Mouse (Mus musculus) hindbrain, embryonic 13.5 days (tissue): ENCODE measurements around the gene Casp1. TPM values are rescaled to one million over a fixed set of nuclear protein-coding genes. Genes with fewer than 3 reads are reported as not detected.

Experiments
- ATAC-seq: fragments of 200-750 bp; cut with Nextera tagmentation; 2 replicates; pipeline ENCODE4 v1.8.0; 2017; ENCODE audit warnings: moderate TSS enrichment; ENCODE audit not compliant: low FRiP score
- H3K27ac ChIP-seq: fragments of 300-500 bp; sonication (generic); 2 replicates; pipeline ENCODE4 v1.5.1; 2015; ENCODE audit warnings: inconsistent platforms, mild to moderate bottlenecking, moderate library complexity
- H3K27me3 ChIP-seq: fragments of 300-500 bp; sonication (generic); 2 replicates; pipeline ENCODE4 v1.6.1; 2015; ENCODE audit warnings: mild to moderate bottlenecking, inconsistent platforms
- H3K36me3 ChIP-seq: fragments of 300-500 bp; sonication (generic); 2 replicates; pipeline ENCODE4 v1.6.1; 2015; ENCODE audit warnings: mild to moderate bottlenecking, inconsistent platforms
- H3K4me1 ChIP-seq: fragments of 300-500 bp; sonication (generic); replicated peaks from 2 replicates; pipeline ENCODE4 v1.6.1; 2015; ENCODE audit warnings: inconsistent platforms
- H3K4me2 ChIP-seq: fragments of 300-500 bp; sonication (generic); 2 replicates; pipeline ENCODE4 v1.6.1; 2015; ENCODE audit warnings: inconsistent platforms, mild to moderate bottlenecking, moderate library complexity
- H3K4me3 ChIP-seq: fragments of 300-500 bp; sonication (generic); 2 replicates; pipeline ENCODE4 v1.5.1; 2015; ENCODE audit warnings: mild to moderate bottlenecking, inconsistent platforms
- H3K9ac ChIP-seq: fragments of 300-500 bp; sonication (generic); 2 replicates; pipeline ENCODE4 v1.6.1; 2015; ENCODE audit warnings: mild to moderate bottlenecking, inconsistent platforms
- H3K9me3 ChIP-seq: fragments of 300-500 bp; sonication (generic); 2 replicates; pipeline ENCODE4 v1.6.1; 2016; ENCODE audit warnings: inconsistent platforms
- WGBS: fragments of 180-500 bp; shearing (Covaris S2); methylation state at CpG from one replicate; pipeline ENCODE4 v1.1.7; 2015; 5-methylcytosine and 5-hydroxymethylcytosine counted together
- polyA plus RNA-seq: library from polyadenylated mRNA; unstranded; fragments of >200 nt; fragmentation: Nextera tagmentation; extraction: Ambion mirVana; gene quantifications from 2 replicates; pipeline ENCODE4 v1.2.1, GENCODE M21; 2015

The Casp1 gene
- 0.65 and 1.2 TPM in 2 replicates for polyA plus RNA-seq

GRCm38 (mm10) chr9:5298329-5299131, at the start of gene Casp1:
Gene Casp1, plus strand, starts transcription at chr9:5298517.
- ATAC-seq, result no peak

GRCm38 (mm10) chr9:5263951-5264475, 34.3 kb upstream of the Casp1 start:
- WGBS, result 53% methylated on average over 2 of the region's 2 CpGs
- Histone ChIP-seq H3K9ac (no peak overlapping the region), H3K27ac (no peak overlapping the region), H3K4me2 (no peak overlapping the region), H3K9me3 (no peaks in the 10 kb centered on the region), H3K4me1 (no peaks in the 10 kb centered on the region), H3K36me3 (no peaks in the 10 kb centered on the region), H3K4me3 (no peak overlapping the region), H3K27me3 (no peaks in the 10 kb centered on the region)
- no peak for ATAC-seq

More at GRCm38 (mm10) chr9:5298329-5299131, at the start of gene Casp1:
- Histone ChIP-seq H3K4me1 (no peaks in the 10 kb centered on the region), H3K9me3 (no peaks in the 10 kb centered on the region), H3K4me2 (no peak within 1 kb of the TSS), H3K36me3 (no peaks in the 10 kb centered on the region), H3K9ac (no peak within 1 kb of the TSS), H3K4me3 (no peak within 1 kb of the TSS), H3K27ac (no peak within 1 kb of the TSS), H3K27me3 (no peaks in the 10 kb centered on the region)
- WGBS, result 70% methylated on average over 11 of the region's 11 CpGs

- H3K27ac ChIP-seq, result no peak overlapping the region
- no peak overlapping the region for H3K9ac ChIP-seq
- no peak for ATAC-seq
- no peak overlapping the region for H3K4me3 ChIP-seq
- H3K9me3 ChIP-seq, result no peaks in the 10 kb centered on the region
- 93% methylated on average over 2 of the region's 2 CpGs for WGBS
- no peak overlapping the region for H3K4me2 ChIP-seq
- H3K4me1 ChIP-seq, result no peaks in the 10 kb centered on the region
- H3K27me3 ChIP-seq, result no peaks in the 10 kb centered on the region
- no peaks in the 10 kb centered on the region for H3K36me3 ChIP-seq
Observed at GRCm38 (mm10) chr9:5270274-5270673, 28.0 kb upstream of the Casp1 start.

GRCm38 (mm10) chr9:5270884-5271283, 27.4 kb upstream of the Casp1 start:
- H3K4me2 ChIP-seq, result no peak overlapping the region
- no peak overlapping the region for H3K4me3 ChIP-seq
- no peaks in the 10 kb centered on the region for H3K4me1 ChIP-seq
- H3K27me3 ChIP-seq, result no peaks in the 10 kb centered on the region
- H3K9me3 ChIP-seq, result no peaks in the 10 kb centered on the region
- no peak overlapping the region for H3K9ac ChIP-seq
- WGBS, result 87% methylated on average over 1 of the region's 1 CpGs
- no peaks in the 10 kb centered on the region for H3K36me3 ChIP-seq
- no peak overlapping the region for H3K27ac ChIP-seq
- no peak for ATAC-seq

- no peaks in the 10 kb centered on the region for H3K9me3 ChIP-seq
- H3K27me3 ChIP-seq, result no peaks in the 10 kb centered on the region
- no peak overlapping the region for H3K4me2 ChIP-seq
- H3K4me1 ChIP-seq, result no peaks in the 10 kb centered on the region
- no peaks in the 10 kb centered on the region for H3K36me3 ChIP-seq
- no peak overlapping the region for H3K4me3 ChIP-seq
- no peak overlapping the region for H3K27ac ChIP-seq
- H3K9ac ChIP-seq, result no peak overlapping the region
- WGBS, result 84% methylated on average over 6 of the region's 6 CpGs
- no peak for ATAC-seq
Observed at GRCm38 (mm10) chr9:5271334-5271845, 26.9 kb upstream of the Casp1 start.

GRCm38 (mm10) chr9:5286071-5286470, 12.2 kb upstream of the Casp1 start:
- no peak for ATAC-seq
- Histone ChIP-seq H3K36me3 (no peaks in the 10 kb centered on the region), H3K4me3 (no peak overlapping the region), H3K27me3 (no peaks in the 10 kb centered on the region), H3K27ac (no peak overlapping the region), H3K9me3 (no peaks in the 10 kb centered on the region), H3K4me2 (no peak overlapping the region), H3K4me1 (no peaks in the 10 kb centered on the region), H3K9ac (no peak overlapping the region)
- WGBS, result 90% methylated on average over 2 of the region's 2 CpGs

- H3K27ac ChIP-seq, result no peak overlapping the region
- H3K4me3 ChIP-seq, result no peak overlapping the region
Observed at GRCm38 (mm10) chr9:5286597-5286996, 11.7 kb upstream of the Casp1 start.

GRCm38 (mm10) chr9:5296354-5297237, 1.7 kb upstream of the Casp1 start:
- H3K4me1 ChIP-seq, result no peaks in the 10 kb centered on the region
- H3K4me2 ChIP-seq, result no peak overlapping the region
- H3K27ac ChIP-seq, result no peak overlapping the region
- H3K4me3 ChIP-seq, result no peak overlapping the region
- no peak for ATAC-seq
- no peak overlapping the region for H3K9ac ChIP-seq
- no peaks in the 10 kb centered on the region for H3K36me3 ChIP-seq
- 88% methylated on average over 2 of the region's 2 CpGs for WGBS
- H3K9me3 ChIP-seq, result no peaks in the 10 kb centered on the region
- no peaks in the 10 kb centered on the region for H3K27me3 ChIP-seq

More at GRCm38 (mm10) chr9:5286597-5286996, 11.7 kb upstream of the Casp1 start:
- no peaks in the 10 kb centered on the region for H3K9me3 ChIP-seq
- H3K27me3 ChIP-seq, result no peaks in the 10 kb centered on the region
- ATAC-seq, result no peak
- no peak overlapping the region for H3K4me2 ChIP-seq
- H3K4me1 ChIP-seq, result no peaks in the 10 kb centered on the region
- H3K9ac ChIP-seq, result no peak overlapping the region
- no peaks in the 10 kb centered on the region for H3K36me3 ChIP-seq

GRCm38 (mm10) chr9:5299132-5299381, 740 bp downstream of the Casp1 start:
- H3K36me3 ChIP-seq, result no peaks in the 10 kb centered on the region
- no peak overlapping the region for H3K4me2 ChIP-seq
- H3K27ac ChIP-seq, result no peak overlapping the region
- H3K27me3 ChIP-seq, result no peaks in the 10 kb centered on the region
- H3K4me1 ChIP-seq, result no peaks in the 10 kb centered on the region
- H3K9ac ChIP-seq, result no peak overlapping the region
- no peak overlapping the region for H3K4me3 ChIP-seq
- WGBS, result 90% methylated on average over 2 of the region's 2 CpGs
- H3K9me3 ChIP-seq, result no peaks in the 10 kb centered on the region
- ATAC-seq, result no peak

GRCm38 (mm10) chr9:5308561-5308960, 10.2 kb downstream of the Casp1 start, which contains the start of gene Casp4:
Gene Casp4, plus strand, starts transcription at chr9:5308828.
- no peaks in the 10 kb centered on the region for H3K27me3 ChIP-seq
- no peak for ATAC-seq
- H3K4me1 ChIP-seq, result no peaks in the 10 kb centered on the region
- H3K4me3 ChIP-seq, result no peak within 1 kb of the TSS
- no peak within 1 kb of the TSS for H3K27ac ChIP-seq
- WGBS, result 64% methylated on average over 5 of the region's 5 CpGs
- H3K4me2 ChIP-seq, result no peak within 1 kb of the TSS
- H3K36me3 ChIP-seq, result no peaks in the 10 kb centered on the region
- H3K9me3 ChIP-seq, result no peaks in the 10 kb centered on the region
- H3K9ac ChIP-seq, result no peak within 1 kb of the TSS

- no peak overlapping the region for H3K4me2 ChIP-seq
- H3K9me3 ChIP-seq, result no peaks in the 10 kb centered on the region
- H3K27ac ChIP-seq, result no peak overlapping the region
- no peaks in the 10 kb centered on the region for H3K27me3 ChIP-seq
- ATAC-seq, result no peak
- H3K4me1 ChIP-seq, result no peaks in the 10 kb centered on the region
- no peak overlapping the region for H3K4me3 ChIP-seq
- H3K36me3 ChIP-seq, result no peaks in the 10 kb centered on the region
- H3K9ac ChIP-seq, result no peak overlapping the region
Observed at GRCm38 (mm10) chr9:5310112-5310511, 11.8 kb downstream of the Casp1 start.

GRCm38 (mm10) chr9:5311435-5311834, 13.1 kb downstream of the Casp1 start:
- ATAC-seq, result no peak
- Histone ChIP-seq H3K36me3 (no peaks in the 10 kb centered on the region), H3K9me3 (no peaks in the 10 kb centered on the region), H3K27me3 (no peaks in the 10 kb centered on the region), H3K9ac (no peak overlapping the region), H3K4me2 (no peak overlapping the region), H3K27ac (no peak overlapping the region), H3K4me1 (no peaks in the 10 kb centered on the region), H3K4me3 (no peak overlapping the region)
- 72% methylated on average over 4 of the region's 4 CpGs for WGBS
